Mouse (Mus musculus): ENCODE measurements at regions not wholly inside any gene's neighbourhood (a gene's known extent, or its start where the extent isn't known, plus 50 kb on each side); places are given as distances from the start of the nearest gene placed in this dataset.
"Not testable (repeated sequence)": the region's sequence is repeated elsewhere in the genome, so short reads cannot be mapped to it uniquely, and the experiment has no call there.

- Histone ChIP-seq H3K36me3 (no peaks in the 10 kb centered on the region), H3K27ac (no peak overlapping the region), H3K27me3 (no peaks in the 10 kb centered on the region), H3K9me3 (no peaks in the 10 kb centered on the region), H3K4me3 (no peak overlapping the region), H3K4me2 (no peak overlapping the region), H3K4me1 (peaks cover 8% of the 10 kb centered on the region; the same call in 1 of the 2 replicates), H3K9ac (no peak overlapping the region)
- no peak for ATAC-seq (ENCODE audit: insufficient number of reproducible peaks, insufficient read depth, low FRiP score, low TSS enrichment, low read depth)
- 79% methylated on average over 5 of the region's 5 CpGs for WGBS
Measured at GRCm38 (mm10) chr10:91437917-91438316, 256.8 kb upstream of the Tmpo start.

GRCm38 (mm10) chr10:91436091-91436569 is 255.0 kb upstream of the Tmpo start:
- H3K36me3 ChIP-seq: no peaks in the 10 kb centered on the region
- H3K4me1 ChIP-seq: peaks cover 8% of the 10 kb centered on the region; the same call in 1 of the 2 replicates
- H3K27me3 ChIP-seq: peaks cover 2% of the 10 kb centered on the region; the same call in 1 of the 2 replicates
- no peak overlapping the region for H3K9ac ChIP-seq
- WGBS: 28% methylated on average over 9 of the region's 9 CpGs
- H3K4me3 ChIP-seq: no peak overlapping the region
- no peak overlapping the region for H3K4me2 ChIP-seq
- H3K9me3 ChIP-seq: no peaks in the 10 kb centered on the region
- no peak for ATAC-seq (ENCODE audit: insufficient number of reproducible peaks, insufficient read depth, low FRiP score, low TSS enrichment, low read depth)
- no peak overlapping the region for H3K27ac ChIP-seq

- 0 out of 2 replicates have a peak overlapping the region, but pooled peaks have one; percentile 44 for H3K27ac ChIP-seq
- peaks cover 12% of the 10 kb centered on the region for H3K4me1 ChIP-seq
- no peak overlapping the region for H3K4me3 ChIP-seq
- H3K9ac ChIP-seq: no peak overlapping the region
- no peaks in the 10 kb centered on the region for H3K9me3 ChIP-seq
- 0 out of 2 replicates have a peak overlapping the region, but pooled peaks have one; percentile 7 for H3K4me2 ChIP-seq
- WGBS: 18% methylated on average over 5 of the region's 5 CpGs
- H3K27me3 ChIP-seq: peaks cover 16% of the 10 kb centered on the region
- no peak for ATAC-seq (ENCODE audit: insufficient number of reproducible peaks, insufficient read depth, low FRiP score, low TSS enrichment, low read depth)
- H3K36me3 ChIP-seq: no peaks in the 10 kb centered on the region
Measured at GRCm38 (mm10) chr10:91430281-91430680, 249.2 kb upstream of the Tmpo start.

- Histone ChIP-seq H3K4me3 (no peak overlapping the region), H3K27me3 (peaks cover 16% of the 10 kb centered on the region), H3K27ac (no peak overlapping the region), H3K36me3 (no peaks in the 10 kb centered on the region), H3K9ac (no peak overlapping the region), H3K4me1 (peaks cover 12% of the 10 kb centered on the region), H3K9me3 (no peaks in the 10 kb centered on the region), H3K4me2 (no peak overlapping the region)
- WGBS: 83% methylated on average over 3 of the region's 3 CpGs
- no peak for ATAC-seq (ENCODE audit: insufficient number of reproducible peaks, insufficient read depth, low FRiP score, low TSS enrichment, low read depth)
Measured at GRCm38 (mm10) chr10:91426584-91426983, 245.5 kb upstream of the Tmpo start.

- Histone ChIP-seq H3K4me1 (peaks cover 12% of the 10 kb centered on the region), H3K27me3 (peaks cover 13% of the 10 kb centered on the region)
- H3K9me3 ChIP-seq; H3K36me3 ChIP-seq; H3K4me3 ChIP-seq; ATAC-seq (ENCODE audit: insufficient number of reproducible peaks, insufficient read depth, low FRiP score, low TSS enrichment, low read depth); H3K27ac ChIP-seq; H3K9ac ChIP-seq; H3K4me2 ChIP-seq: not testable (repeated sequence)
- 73% methylated on average over 7 of the region's 7 CpGs for WGBS
Measured at GRCm38 (mm10) chr10:91425625-91426385, 244.7 kb upstream of the Tmpo start.

- Histone ChIP-seq H3K36me3 (no peaks in the 10 kb centered on the region), H3K4me2 (no peak overlapping the region), H3K27me3 (peaks cover 13% of the 10 kb centered on the region), H3K4me1 (peaks cover 6% of the 10 kb centered on the region; the same call in 1 of the 2 replicates), H3K9ac (no peak overlapping the region), H3K27ac (no peak overlapping the region), H3K4me3 (no peak overlapping the region), H3K9me3 (no peaks in the 10 kb centered on the region)
- 57% methylated on average over 5 of the region's 5 CpGs for WGBS
- no peak for ATAC-seq (ENCODE audit: insufficient number of reproducible peaks, insufficient read depth, low FRiP score, low TSS enrichment, low read depth)
Measured at GRCm38 (mm10) chr10:91424786-91425185, 243.7 kb upstream of the Tmpo start.

- Histone ChIP-seq H3K27me3 (0 out of 2 replicates have a peak, but pooled peaks cover 7% of the 10 kb centered on the region), H3K9me3 (no peaks in the 10 kb centered on the region), H3K4me2 (no peak overlapping the region), H3K4me3 (no peak overlapping the region), H3K27ac (no peak overlapping the region), H3K36me3 (no peaks in the 10 kb centered on the region), H3K9ac (no peak overlapping the region), H3K4me1 (no peaks in the 10 kb centered on the region)
- 79% methylated on average over 3 of the region's 3 CpGs for WGBS
- no peak for ATAC-seq (ENCODE audit: insufficient number of reproducible peaks, insufficient read depth, low FRiP score, low TSS enrichment, low read depth)
Measured at GRCm38 (mm10) chr10:91387255-91387654, 206.1 kb upstream of the Tmpo start.

- WGBS: 52% methylated on average over 2 of the region's 2 CpGs
- no peak overlapping the region for H3K27ac ChIP-seq
- H3K4me1 ChIP-seq: no peaks in the 10 kb centered on the region
- H3K4me2 ChIP-seq: no peak overlapping the region
- no peak overlapping the region for H3K9ac ChIP-seq
- H3K4me3 ChIP-seq: no peak overlapping the region
- H3K27me3 ChIP-seq: 0 out of 2 replicates have a peak, but pooled peaks cover 7% of the 10 kb centered on the region
- H3K36me3 ChIP-seq: no peaks in the 10 kb centered on the region
- ATAC-seq (ENCODE audit: insufficient number of reproducible peaks, insufficient read depth, low FRiP score, low TSS enrichment, low read depth): no peak
- H3K9me3 ChIP-seq: no peaks in the 10 kb centered on the region
Measured at GRCm38 (mm10) chr10:91384372-91384771, 203.3 kb upstream of the Tmpo start.

- Histone ChIP-seq H3K9me3 (no peaks in the 10 kb centered on the region), H3K4me3 (no peak overlapping the region), H3K9ac (no peak overlapping the region), H3K4me1 (no peaks in the 10 kb centered on the region), H3K27me3 (no peaks in the 10 kb centered on the region), H3K27ac (no peak overlapping the region), H3K36me3 (no peaks in the 10 kb centered on the region), H3K4me2 (no peak overlapping the region)
- 75% methylated on average over 3 of the region's 3 CpGs for WGBS
- ATAC-seq (ENCODE audit: insufficient number of reproducible peaks, insufficient read depth, low FRiP score, low TSS enrichment, low read depth): no peak
Measured at GRCm38 (mm10) chr10:91376683-91377082, 195.6 kb upstream of the Tmpo start.

GRCm38 (mm10) chr10:91367488-91367887 is 186.4 kb upstream of the Tmpo start:
- ATAC-seq (ENCODE audit: insufficient number of reproducible peaks, insufficient read depth, low FRiP score, low TSS enrichment, low read depth): no peak
- Histone ChIP-seq H3K4me1 (no peaks in the 10 kb centered on the region), H3K9me3 (no peaks in the 10 kb centered on the region), H3K36me3 (no peaks in the 10 kb centered on the region), H3K9ac (no peak overlapping the region), H3K4me2 (no peak overlapping the region), H3K27ac (no peak overlapping the region), H3K4me3 (no peak overlapping the region), H3K27me3 (no peaks in the 10 kb centered on the region)
- 82% methylated on average over 1 of the region's 1 CpGs for WGBS

GRCm38 (mm10) chr10:91362587-91362986 is 181.5 kb upstream of the Tmpo start:
- H3K4me1 ChIP-seq: no peaks in the 10 kb centered on the region
- no peak for ATAC-seq (ENCODE audit: insufficient number of reproducible peaks, insufficient read depth, low FRiP score, low TSS enrichment, low read depth)
- no peaks in the 10 kb centered on the region for H3K9me3 ChIP-seq
- WGBS: 72% methylated on average over 3 of the region's 3 CpGs
- H3K27me3 ChIP-seq: no peaks in the 10 kb centered on the region
- H3K27ac ChIP-seq: no peak overlapping the region
- no peaks in the 10 kb centered on the region for H3K36me3 ChIP-seq
- no peak overlapping the region for H3K4me2 ChIP-seq
- no peak overlapping the region for H3K9ac ChIP-seq
- H3K4me3 ChIP-seq: no peak overlapping the region

- Histone ChIP-seq H3K4me2 (no peak overlapping the region), H3K27me3 (no peaks in the 10 kb centered on the region), H3K4me3 (no peak overlapping the region), H3K9ac (no peak overlapping the region), H3K4me1 (no peaks in the 10 kb centered on the region), H3K9me3 (no peaks in the 10 kb centered on the region), H3K27ac (no peak overlapping the region), H3K36me3 (no peaks in the 10 kb centered on the region)
- ATAC-seq (ENCODE audit: insufficient number of reproducible peaks, insufficient read depth, low FRiP score, low TSS enrichment, low read depth): 0 out of 2 replicates have a peak, but pooled peaks have one; percentile 20
- 67% methylated on average over 2 of the region's 2 CpGs for WGBS
Measured at GRCm38 (mm10) chr10:91361621-91362020, 180.5 kb upstream of the Tmpo start.

All from embryonic facial prominence, embryonic 13.5 days (tissue).